Mouse (Mus musculus) T-cell, adult 66 days (primary cell): ENCODE data around the gene Irs2. TPM values are rescaled to one million over a fixed set of nuclear protein-coding genes. Genes with fewer than 3 reads are reported as not detected.

ENCODE experiments used
- total RNA-seq, 2 experiments: library from RNA; stranded (reverse); gene quantifications; 3 replicates in 1 of 2; 4 replicates in 1 of 2; pipeline ENCODE4 v1.2.4; 2023

Irs2 gene
- 100 to 1,000 TPM; 114 to 161 TPM for total RNA-seq

DNA sequence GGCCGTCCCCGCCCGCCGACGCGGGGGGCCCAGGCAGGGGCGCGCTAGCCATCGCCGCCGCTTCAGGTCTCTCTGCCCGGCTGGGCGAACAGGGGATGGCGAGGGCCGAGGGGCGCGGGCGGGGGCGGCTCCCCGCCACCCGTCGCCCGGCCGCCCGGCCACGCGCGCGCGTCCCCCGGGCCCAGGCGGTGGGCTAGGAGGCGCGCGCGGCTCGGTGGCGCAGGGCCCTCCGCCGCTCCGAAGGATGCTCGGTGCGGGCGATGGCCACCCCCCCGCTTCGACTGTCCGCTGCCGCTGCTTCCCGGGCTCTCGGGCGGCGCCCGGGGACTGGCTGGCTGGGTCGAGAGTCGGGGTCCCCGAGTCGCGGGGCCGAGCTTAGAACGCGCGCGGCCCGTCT lies at the start of gene Irs2:
Gene Irs2 (minus strand): TSS at position 80 of the 397 bp plus-strand sequence.

